Mouse (Mus musculus) CH12.LX (cell line): Measurements from ENCODE around the gene Arhgef18. TPM values are rescaled to one million over a fixed set of nuclear protein-coding genes. Genes with fewer than 3 reads are reported as not detected.

Experiments
- DNase-seq: peaks from one replicate; pipeline ENCODE4 v3.0.0-alpha.2; 2013; ENCODE audit errors: extremely low read depth
- H3K27ac ChIP-seq: 2 replicates; pipeline ENCODE4 v1.5.1; 2012; ENCODE audit warnings: low read depth, mild to moderate bottlenecking, control low read depth, moderate library complexity; ENCODE audit not compliant: insufficient read depth
- H3K27me3 ChIP-seq: replicated peaks from 2 replicates; pipeline ENCODE3; 2012; ENCODE audit warnings: inconsistent platforms
- H3K36me3 ChIP-seq, 2 experiments: replicated peaks in 1 of 2; 2 replicates each; pipeline versions ENCODE3 to v1.6.1; 2012; ENCODE audit warnings: inconsistent platforms in 1 of 2, low read length in 1 of 2, mild to moderate bottlenecking in 1 of 2, mixed read lengths in 1 of 2, moderate library complexity in 1 of 2; ENCODE audit not compliant: control insufficient read depth in 1 of 2, insufficient read depth in 1 of 2
- H3K4me1 ChIP-seq, 2 experiments: 2 replicates each; pipeline ENCODE4 v1.6.1; 2012; ENCODE audit warnings: inconsistent platforms in 1 of 2, moderate library complexity in 1 of 2; ENCODE audit not compliant: insufficient read depth in 2 of 2, control insufficient read depth in 1 of 2
- H3K4me2 ChIP-seq: 2 replicates; pipeline ENCODE4 v1.6.1; 2012; ENCODE audit warnings: low read depth, mild to moderate bottlenecking, control low read depth; ENCODE audit not compliant: poor library complexity, insufficient read depth, severe bottlenecking
- H3K4me3 ChIP-seq, 3 experiments: fragments of 150-350 bp in 1 of 3; sonication (generic) in 1 of 3; replicated peaks in 1 of 3; 2 replicates each; pipeline versions ENCODE3 to v1.5.1; 2011 to 2012; ENCODE audit warnings: low read depth in 2 of 3, low read length in 2 of 3, mild to moderate bottlenecking in 2 of 3, moderate library complexity in 2 of 3, control low read depth in 1 of 3, improper control_type of control experiment in 1 of 3, inconsistent platforms in 1 of 3, mixed read lengths in 1 of 3; ENCODE audit not compliant: poor library complexity in 1 of 3
- H3K79me2 ChIP-seq: replicated peaks from 2 replicates; pipeline ENCODE4 v1.6.1; 2012; ENCODE audit warnings: mild to moderate bottlenecking, moderate library complexity; ENCODE audit not compliant: control insufficient read depth, poor library complexity, insufficient read depth, severe bottlenecking; ENCODE audit errors: extremely low read depth
- H3K9ac ChIP-seq: 2 replicates; pipeline ENCODE4 v1.6.1; 2012; ENCODE audit warnings: low read depth, mild to moderate bottlenecking, control low read depth, moderate library complexity; ENCODE audit not compliant: insufficient read depth
- H3K9me3 ChIP-seq: replicated peaks from 2 replicates; pipeline ENCODE3; 2012; ENCODE audit warnings: low read length, inconsistent platforms, mixed read lengths
- CHD2 ChIP-seq: IDR thresholded peaks from 2 replicates; pipeline ENCODE4 v1.6.1; 2011; ENCODE audit warnings: low read length, improper control_type of control experiment
- CTCF ChIP-seq, 2 experiments: IDR thresholded peaks in 1 of 2; conservative IDR thresholded peaks in 1 of 2; 2 replicates each; pipeline ENCODE4 v1.5.1; 2011 to 2012; ENCODE audit warnings: low read depth in 2 of 2, low read length in 2 of 2, improper control_type of control experiment in 1 of 2, inconsistent platforms in 1 of 2, mild to moderate bottlenecking in 1 of 2, moderate library complexity in 1 of 2
- E2F4 ChIP-seq: IDR thresholded peaks from 2 replicates; pipeline ENCODE4 v1.6.1; 2011; ENCODE audit warnings: low read depth, low read length, improper control_type of control experiment; ENCODE audit not compliant: insufficient replicate concordance
- EP300 ChIP-seq: IDR thresholded peaks from 2 replicates; pipeline ENCODE4 v1.6.1; 2011; ENCODE audit warnings: low read length, improper control_type of control experiment
- MAFK ChIP-seq: IDR thresholded peaks from 2 replicates; pipeline ENCODE4 v1.6.1; 2011; ENCODE audit warnings: low read length, improper control_type of control experiment; ENCODE audit not compliant: insufficient replicate concordance
- MAX ChIP-seq: IDR thresholded peaks from 2 replicates; pipeline ENCODE4 v1.6.1; 2011; ENCODE audit warnings: low read length, improper control_type of control experiment
- MAZ ChIP-seq: IDR thresholded peaks from 2 replicates; pipeline ENCODE4 v1.6.1; 2012; ENCODE audit warnings: low read depth, mild to moderate bottlenecking, inconsistent platforms, low read length, improper control_type of control experiment, moderate library complexity
- MEF2A ChIP-seq: IDR thresholded peaks from 2 replicates; pipeline ENCODE4 v1.6.1; 2014; ENCODE audit warnings: low read depth, mild to moderate bottlenecking, inconsistent platforms, low read length, improper control_type of control experiment, borderline replicate concordance
- MYC ChIP-seq: IDR thresholded peaks from 2 replicates; pipeline ENCODE4 v1.6.1; 2011; ENCODE audit warnings: low read depth, mild to moderate bottlenecking, improper control_type of control experiment, low read length
- NELFE ChIP-seq: IDR thresholded peaks from 2 replicates; pipeline ENCODE4 v1.6.1; 2011; ENCODE audit warnings: low read depth, low read length, improper control_type of control experiment
- PAX5 ChIP-seq: IDR thresholded peaks from 2 replicates; pipeline ENCODE4 v1.6.1; 2012; ENCODE audit warnings: low read length, inconsistent platforms, mixed read lengths
- POLR2A ChIP-seq: IDR thresholded peaks from 2 replicates; pipeline ENCODE4 v1.6.1; 2011; ENCODE audit warnings: low read depth, mild to moderate bottlenecking, improper control_type of control experiment, low read length
- SIN3A ChIP-seq: IDR thresholded peaks from 2 replicates; pipeline ENCODE4 v1.6.1; 2012; ENCODE audit warnings: low read length, improper control_type of control experiment, inconsistent platforms
- SMC3 ChIP-seq: IDR thresholded peaks from 2 replicates; pipeline ENCODE4 v1.6.1; 2011; ENCODE audit warnings: low read depth, low read length, improper control_type of control experiment
- TBP ChIP-seq: conservative IDR thresholded peaks from 2 replicates; pipeline ENCODE4 v1.6.1; 2011; ENCODE audit warnings: low read depth, low read length, improper control_type of control experiment
- TCF12 ChIP-seq: IDR thresholded peaks from 2 replicates; pipeline ENCODE4 v1.6.1; 2014; ENCODE audit warnings: low read depth, mild to moderate bottlenecking, inconsistent platforms, low read length, improper control_type of control experiment
- UBTF ChIP-seq: IDR thresholded peaks from 2 replicates; pipeline ENCODE4 v1.6.1; 2012; ENCODE audit warnings: low read depth, mild to moderate bottlenecking, inconsistent platforms, low read length, improper control_type of control experiment, moderate library complexity
- ZC3H11A ChIP-seq: IDR thresholded peaks from 2 replicates; pipeline ENCODE4 v1.6.1; 2012; ENCODE audit warnings: low read depth, mild to moderate bottlenecking, inconsistent platforms, low read length, improper control_type of control experiment
- ZNF384 ChIP-seq: IDR thresholded peaks from 2 replicates; pipeline ENCODE4 v1.6.1; 2012; ENCODE audit warnings: low read depth, low read length, improper control_type of control experiment, inconsistent platforms
- dilution Hi-C: fragments of 300-500 bp; cut with MboI; formaldehyde crosslinking; loops from 2 replicates; pipeline ENCODE4 v1.14.3; 2020; ENCODE audit warnings: low sequenced_read_pairs; ENCODE audit not compliant: extremely low pct_unique_long_range_greater_than_20kb, extremely low pct_ligation_motif_present
- in situ Hi-C: fragments of 300-500 bp; cut with MboI; formaldehyde crosslinking; loops from 3 replicates; pipeline ENCODE4 v1.14.3; 2019; ENCODE audit warnings: low sequenced_read_pairs, low pct_ligation_motif_present, low pct_unique_long_range_greater_than_20kb, mixed read lengths
- polyA plus RNA-seq: library from polyadenylated mRNA; unstranded; fragments of >175 nt; gene quantifications from 2 replicates; pipeline ENCODE4 v1.2.1, GENCODE M21; 2012; ENCODE audit warnings: low read depth; ENCODE audit not compliant: insufficient read length
- total RNA-seq, 2 experiments: library from RNA; depleted of rRNA; stranded (reverse); fragments of 300-350 nt in 1 of 2; fragments of >200 nt in 1 of 2; gene quantifications; 2 replicates each; pipeline ENCODE4 v1.2.3; 2012 to 2014

Arhgef18 gene
- total and polyA plus RNA-seq, 3 experiments: 0.21 to 0.26 TPM; not detected in 1

DNA sequence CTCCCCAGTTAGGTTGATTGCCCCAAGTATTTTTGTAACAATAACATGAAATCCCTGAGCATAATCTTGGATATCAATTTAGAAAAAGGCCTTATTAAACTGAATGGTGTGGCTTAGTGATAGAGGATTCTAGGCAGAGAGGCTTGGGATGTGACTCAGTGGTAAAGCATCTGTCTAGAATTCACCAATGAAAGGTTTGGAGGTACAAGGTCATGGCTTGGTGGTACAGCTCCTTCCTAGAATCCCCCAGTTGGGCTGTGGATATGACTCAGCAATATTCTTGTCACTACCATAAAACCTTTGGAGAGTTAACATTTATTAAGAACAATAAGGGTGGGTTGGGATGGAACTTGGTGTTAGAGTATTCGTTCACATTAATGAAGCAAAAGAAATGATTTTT, 20.0 kb downstream of the Arhgef18 start:
- H3K4me2 ChIP-seq: no peak overlapping the region
- no peak for TF ChIP-seq MAFK
- TF ChIP-seq EP300: no peak
- TF ChIP-seq SIN3A: no peak
- TF ChIP-seq NELFE: no peak
- TF ChIP-seq SMC3: no peak
- no peak for TF ChIP-seq MEF2A
- no peak for TF ChIP-seq E2F4
- no peak for TF ChIP-seq POLR2A
- TF ChIP-seq TCF12: no peak
- H3K9ac ChIP-seq: no peak overlapping the region
- no peaks in the 10 kb centered on the region for H3K9me3 ChIP-seq
- dilution Hi-C loops: no loop called here
- no peak for DNase-seq
- H3K36me3 ChIP-seq: no peaks in the 10 kb centered on the region
- H3K27ac ChIP-seq: no peak overlapping the region
- 0 out of 4 replicates have a peak, but pooled peaks cover 0 to 3% of the 10 kb centered on the region in 2 experiments for H3K4me1 ChIP-seq
- H3K27me3 ChIP-seq: no peaks in the 10 kb centered on the region
- no peak overlapping the region for H3K4me3 ChIP-seq
- no peaks in the 10 kb centered on the region for H3K79me2 ChIP-seq
- in situ Hi-C loops: no loop called here

- TF ChIP-seq ZC3H11A: no peak
- TF ChIP-seq UBTF: no peak
- TF ChIP-seq MAX: no peak
- TF ChIP-seq TBP: no peak
- no peak for TF ChIP-seq CHD2
- no peak for TF ChIP-seq CTCF (conservative IDR thresholded peaks at IDR 0.05 in 1 of 2, IDR thresholded peaks at IDR 0.05 in 1 of 2; ENCODE audit: low read depth in 2 of 2, low read length in 2 of 2)
- no peak for TF ChIP-seq PAX5
- no peak for TF ChIP-seq TCF12
- TF ChIP-seq ZNF384: no peak
- TF ChIP-seq MYC: no peak
- TF ChIP-seq MAFK: no peak
- TF ChIP-seq MAZ: no peak
- no peak for TF ChIP-seq POLR2A
- TF ChIP-seq E2F4: no peak
- dilution Hi-C loops: no loop called here
- Histone ChIP-seq H3K36me3 (no peaks in the 10 kb centered on the region), H3K27ac (no peak overlapping the region), H3K79me2 (no peaks in the 10 kb centered on the region), H3K27me3 (no peaks in the 10 kb centered on the region), H3K9me3 (no peaks in the 10 kb centered on the region), H3K4me3 (no peak overlapping the region), H3K9ac (no peak overlapping the region), H3K4me2 (no peak overlapping the region), H3K4me1 (0 out of 4 replicates have a peak, but pooled peaks cover 0 to 3% of the 10 kb centered on the region in 2 experiments)
- in situ Hi-C loops: no loop called here
- no peak for DNase-seq
These were observed 21.9 kb downstream of the Arhgef18 start for GRCm38 (mm10) chr8:3414639-3415190.
